Mouse (Mus musculus) forebrain, embryonic 13.5 days (tissue): Measurements from ENCODE around the gene Mphosph9. TPM values are rescaled to one million over a fixed set of nuclear protein-coding genes. Genes with fewer than 3 reads are reported as not detected.

Experiments
- ATAC-seq: fragments of 200-750 bp; cut with Nextera tagmentation; 2 replicates; pipeline ENCODE4 v1.8.0; 2017
- H3K27ac ChIP-seq: fragments of 300-500 bp; sonication (generic); 2 replicates; pipeline ENCODE4 v1.5.1; 2015; ENCODE audit warnings: inconsistent platforms, mild to moderate bottlenecking, moderate library complexity
- H3K27me3 ChIP-seq: fragments of 300-500 bp; sonication (generic); 2 replicates; pipeline ENCODE4 v1.6.1; 2015; ENCODE audit warnings: mild to moderate bottlenecking, inconsistent platforms
- H3K36me3 ChIP-seq: fragments of 300-500 bp; sonication (generic); 2 replicates; pipeline ENCODE4 v1.6.1; 2015; ENCODE audit warnings: mild to moderate bottlenecking, inconsistent platforms; ENCODE audit not compliant: poor library complexity, severe bottlenecking
- H3K4me1 ChIP-seq: fragments of 300-500 bp; sonication (generic); 2 replicates; pipeline ENCODE4 v1.6.1; 2015; ENCODE audit warnings: inconsistent platforms
- H3K4me2 ChIP-seq: fragments of 300-500 bp; sonication (generic); 2 replicates; pipeline ENCODE4 v1.6.1; 2015; ENCODE audit warnings: inconsistent platforms, mild to moderate bottlenecking, moderate library complexity
- H3K4me3 ChIP-seq: fragments of 300-500 bp; sonication (generic); 2 replicates; pipeline ENCODE4 v1.5.1; 2015; ENCODE audit warnings: mild to moderate bottlenecking, inconsistent platforms
- H3K9ac ChIP-seq: fragments of 300-500 bp; sonication (generic); 2 replicates; pipeline ENCODE4 v1.6.1; 2015; ENCODE audit warnings: mild to moderate bottlenecking, inconsistent platforms
- H3K9me3 ChIP-seq: fragments of 300-500 bp; sonication (generic); replicated peaks from 2 replicates; pipeline ENCODE4 v1.6.1; 2016; ENCODE audit warnings: inconsistent platforms
- WGBS: fragments of 180-500 bp; shearing (Covaris S2); methylation state at CpG from one replicate; pipeline ENCODE4 v1.1.7; 2015; 5-methylcytosine and 5-hydroxymethylcytosine counted together
- polyA plus RNA-seq: library from polyadenylated mRNA; unstranded; fragments of >200 nt; fragmentation: Nextera tagmentation; extraction: Ambion mirVana; gene quantifications from 2 replicates; pipeline ENCODE4 v1.2.1, GENCODE M21; 2015

Mphosph9 gene
- polyA plus RNA-seq, 1 experiment from 2014 or later, result 20.3 TPM

DNA sequence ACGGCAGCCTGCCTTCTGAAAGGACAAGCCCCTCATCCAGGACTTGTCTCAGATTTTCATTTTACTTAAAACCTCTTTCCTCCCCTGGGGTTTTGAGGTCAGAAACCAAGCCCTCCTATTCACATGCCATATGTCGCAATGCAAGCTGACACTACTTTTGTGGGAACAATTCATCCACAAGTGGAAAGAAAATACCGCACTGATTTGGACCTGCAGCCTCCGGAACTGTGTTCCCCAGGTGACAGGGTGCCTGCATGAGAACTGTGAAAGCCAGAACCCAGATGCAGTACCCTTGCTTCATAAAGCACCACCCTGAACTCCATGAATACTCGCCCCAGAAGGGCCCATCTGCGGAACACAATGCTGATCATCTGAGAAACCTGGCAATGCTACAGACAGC is 100.6 kb downstream of the Mphosph9 start:
- H3K27me3 ChIP-seq, result no peaks in the 10 kb centered on the region
- H3K4me2 ChIP-seq, result no peak overlapping the region
- no peaks in the 10 kb centered on the region for H3K9me3 ChIP-seq
- WGBS, result 71% methylated on average over 6 of the region's 6 CpGs
- no peak for ATAC-seq
- no peak overlapping the region for H3K4me3 ChIP-seq
- H3K27ac ChIP-seq, result no peak overlapping the region
- no peaks in the 10 kb centered on the region for H3K36me3 ChIP-seq
- H3K4me1 ChIP-seq, result peaks cover 14% of the 10 kb centered on the region; the same call in 1 of the 2 replicates
- H3K9ac ChIP-seq, result no peak overlapping the region

DNA sequence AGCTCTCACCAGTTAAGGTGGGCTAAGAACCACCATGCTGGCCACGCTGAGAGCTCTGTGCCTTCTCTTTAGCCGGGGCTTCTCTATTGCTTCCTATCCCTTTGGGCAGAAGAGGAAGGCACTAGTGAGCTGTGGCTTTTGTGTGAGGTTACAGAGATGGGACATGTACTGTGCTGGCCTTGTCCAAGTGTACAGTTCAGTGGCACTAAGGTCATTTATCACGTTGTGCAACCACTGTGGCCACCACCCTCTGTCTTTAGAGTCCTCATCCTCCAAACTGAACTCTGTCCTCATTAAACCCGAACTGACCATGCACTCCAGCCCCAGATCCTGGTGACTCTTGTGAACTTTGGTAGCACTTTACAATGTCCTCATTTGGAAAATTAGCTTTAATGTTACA is 101.3 kb downstream of the Mphosph9 start:
- H3K9ac ChIP-seq, result no peak overlapping the region
- 90% methylated on average over 4 of the region's 4 CpGs for WGBS
- no peaks in the 10 kb centered on the region for H3K9me3 ChIP-seq
- peaks cover 16% of the 10 kb centered on the region; the same call in 1 of the 2 replicates for H3K4me1 ChIP-seq
- H3K4me2 ChIP-seq, result no peak overlapping the region
- no peak overlapping the region for H3K4me3 ChIP-seq
- H3K27me3 ChIP-seq, result no peaks in the 10 kb centered on the region
- no peak overlapping the region for H3K27ac ChIP-seq
- no peak for ATAC-seq
- no peaks in the 10 kb centered on the region for H3K36me3 ChIP-seq

DNA sequence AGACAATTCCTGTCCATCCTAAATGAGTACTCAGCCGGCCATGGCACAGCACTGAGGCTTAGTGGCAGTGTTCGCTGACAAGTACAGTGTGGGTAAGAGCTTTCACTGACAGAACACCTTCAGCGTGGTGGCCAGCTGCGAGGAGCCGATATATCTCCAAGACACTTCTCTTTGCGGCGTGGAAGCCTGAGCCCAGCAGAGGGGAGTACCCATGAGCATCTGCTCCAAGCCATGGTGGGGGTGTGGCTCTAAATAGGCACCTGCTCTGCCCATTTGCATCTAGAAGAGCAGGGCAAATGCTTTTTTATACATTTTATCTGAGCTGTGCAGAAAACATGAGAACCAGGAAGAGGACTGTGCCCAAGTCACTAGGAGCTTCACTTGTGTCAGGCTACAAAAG is 101.9 kb downstream of the Mphosph9 start:
- no peak for ATAC-seq
- H3K9ac ChIP-seq, result no peak overlapping the region

DNA sequence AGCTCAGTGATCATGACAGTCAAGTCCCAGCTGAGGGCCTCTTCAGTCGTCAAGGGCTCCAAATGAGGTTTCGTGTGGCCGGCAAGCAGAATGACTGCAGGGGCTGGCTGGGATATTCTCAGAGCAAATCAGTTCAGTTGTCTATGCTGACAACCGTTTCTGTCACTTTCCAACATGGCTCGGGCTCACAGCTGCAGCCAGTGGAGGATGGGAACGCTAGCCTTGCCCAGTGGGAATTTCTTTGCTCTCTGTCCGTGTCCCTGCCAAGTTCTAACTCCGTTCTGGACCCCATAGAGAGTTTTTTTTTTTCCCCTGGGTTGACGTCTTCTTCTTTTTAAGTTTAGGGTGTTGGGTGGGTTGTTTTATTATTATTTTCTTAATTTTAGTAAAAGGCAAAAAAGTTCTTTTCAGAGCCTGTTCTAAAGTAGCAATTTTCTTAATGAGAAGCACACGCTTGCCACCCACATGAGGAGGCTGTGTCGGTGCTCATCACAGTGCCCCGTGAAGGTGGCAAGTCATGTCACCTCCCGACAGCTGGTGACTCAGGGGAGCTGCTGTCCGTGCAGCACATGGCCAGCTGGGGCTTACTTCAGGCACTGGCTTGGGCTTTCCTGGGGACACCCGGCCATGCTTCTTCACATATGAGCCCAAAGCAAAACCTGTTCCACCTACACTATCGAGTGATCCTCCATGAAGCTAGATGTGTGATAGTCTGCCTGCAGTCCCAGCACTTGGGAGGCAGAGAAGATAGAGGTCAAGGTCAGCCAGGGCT is 103.3 kb downstream of the Mphosph9 start:
- WGBS, result 79% methylated on average over 16 of the region's 16 CpGs
- Histone ChIP-seq H3K36me3 (no peaks in the 10 kb centered on the region), H3K4me1 (peaks cover 23% of the 10 kb centered on the region), H3K9me3 (no peaks in the 10 kb centered on the region), H3K27me3 (no peaks in the 10 kb centered on the region), H3K27ac (no peak overlapping the region), H3K9ac (no peak overlapping the region), H3K4me3 (no peak overlapping the region), H3K4me2 (no peak overlapping the region)
- no peak for ATAC-seq

More for the DNA sequence above, 101.9 kb downstream of the Mphosph9 start:
- Histone ChIP-seq H3K27ac (no peak overlapping the region), H3K4me1 (peaks cover 16% of the 10 kb centered on the region; the same call in 1 of the 2 replicates), H3K4me3 (no peak overlapping the region), H3K4me2 (no peak overlapping the region), H3K36me3 (no peaks in the 10 kb centered on the region), H3K27me3 (no peaks in the 10 kb centered on the region), H3K9me3 (no peaks in the 10 kb centered on the region)
- 90% methylated on average over 7 of the region's 7 CpGs for WGBS

DNA sequence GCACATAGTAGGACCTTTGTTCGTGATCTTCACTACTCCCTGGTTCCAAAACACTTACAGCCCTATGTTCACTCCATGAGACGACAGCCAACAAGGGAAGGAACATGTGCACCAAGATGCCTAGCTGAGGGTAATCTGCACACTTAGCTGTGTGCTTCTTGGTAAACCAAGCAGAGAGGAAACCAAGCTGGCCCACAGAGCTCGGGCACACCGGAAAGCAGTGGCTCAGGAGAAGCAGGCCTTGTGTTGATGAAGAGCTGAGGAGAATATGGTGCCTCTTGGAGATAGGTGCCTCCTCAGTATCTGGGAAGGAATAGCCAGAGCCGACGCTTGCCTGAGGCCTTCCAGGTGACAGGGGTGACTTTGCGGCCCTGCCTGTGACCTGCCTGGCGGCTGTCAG is 104.2 kb downstream of the Mphosph9 start:
- no peaks in the 10 kb centered on the region for H3K36me3 ChIP-seq
- peaks cover 33% of the 10 kb centered on the region for H3K4me1 ChIP-seq
- no peaks in the 10 kb centered on the region for H3K27me3 ChIP-seq
- no peak overlapping the region for H3K4me3 ChIP-seq
- no peak for ATAC-seq
- WGBS, result 90% methylated on average over 8 of the region's 8 CpGs
- no peak overlapping the region for H3K4me2 ChIP-seq
- no peaks in the 10 kb centered on the region for H3K9me3 ChIP-seq
- no peak overlapping the region for H3K9ac ChIP-seq
- H3K27ac ChIP-seq, result no peak overlapping the region

DNA sequence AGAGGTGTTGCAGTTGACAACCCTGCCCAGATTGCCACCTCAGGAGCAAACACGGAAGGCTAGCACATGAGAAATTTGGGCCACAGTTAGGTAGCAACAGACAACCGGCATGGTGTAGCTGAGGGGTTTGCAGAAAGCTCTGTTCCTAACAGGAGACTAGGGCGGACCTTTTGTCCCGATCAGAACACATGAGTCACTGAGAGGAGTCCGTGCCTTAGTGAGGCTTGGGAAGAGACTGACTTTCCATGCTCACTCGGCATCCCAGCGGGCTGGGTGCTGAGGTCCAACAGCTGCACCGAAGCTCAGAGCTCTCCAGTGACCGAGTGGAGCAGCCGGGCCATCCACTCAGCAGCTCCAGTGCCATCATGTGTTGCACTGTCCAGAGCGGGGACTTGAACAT is 105.1 kb downstream of the Mphosph9 start:
- 94% methylated on average over 11 of the region's 11 CpGs for WGBS

DNA sequence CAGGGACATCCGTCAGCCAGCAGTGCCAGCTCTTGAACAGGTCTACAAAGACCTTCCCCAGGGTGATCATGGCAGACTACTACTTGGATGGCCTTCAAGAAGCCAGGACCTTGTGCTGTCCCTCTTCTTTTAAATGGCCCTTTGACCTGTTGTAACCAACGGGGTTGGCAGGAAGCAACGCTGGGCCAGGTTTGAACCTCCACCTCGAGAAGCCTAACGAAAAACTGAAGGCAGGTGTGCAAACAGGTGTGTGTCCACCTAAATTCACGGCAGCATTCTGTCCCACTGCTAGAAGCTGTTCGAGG is 106.1 kb downstream of the Mphosph9 start:
- ATAC-seq, result no peak
- WGBS, result 87% methylated on average over 7 of the region's 7 CpGs
- Histone ChIP-seq H3K27me3 (no peaks in the 10 kb centered on the region), H3K27ac (no peak overlapping the region), H3K4me1 (peaks cover 26% of the 10 kb centered on the region), H3K36me3 (no peaks in the 10 kb centered on the region), H3K9ac (no peak overlapping the region), H3K4me2 (no peak overlapping the region), H3K9me3 (no peaks in the 10 kb centered on the region), H3K4me3 (no peak overlapping the region)

More for the DNA sequence above, 105.1 kb downstream of the Mphosph9 start:
- H3K9me3 ChIP-seq, result no peaks in the 10 kb centered on the region
- peaks cover 33% of the 10 kb centered on the region for H3K4me1 ChIP-seq
- H3K9ac ChIP-seq, result no peak overlapping the region
- no peak for ATAC-seq
- H3K4me3 ChIP-seq, result no peak overlapping the region
- no peaks in the 10 kb centered on the region for H3K36me3 ChIP-seq
- no peak overlapping the region for H3K27ac ChIP-seq
- H3K27me3 ChIP-seq, result no peaks in the 10 kb centered on the region
- no peak overlapping the region for H3K4me2 ChIP-seq

DNA sequence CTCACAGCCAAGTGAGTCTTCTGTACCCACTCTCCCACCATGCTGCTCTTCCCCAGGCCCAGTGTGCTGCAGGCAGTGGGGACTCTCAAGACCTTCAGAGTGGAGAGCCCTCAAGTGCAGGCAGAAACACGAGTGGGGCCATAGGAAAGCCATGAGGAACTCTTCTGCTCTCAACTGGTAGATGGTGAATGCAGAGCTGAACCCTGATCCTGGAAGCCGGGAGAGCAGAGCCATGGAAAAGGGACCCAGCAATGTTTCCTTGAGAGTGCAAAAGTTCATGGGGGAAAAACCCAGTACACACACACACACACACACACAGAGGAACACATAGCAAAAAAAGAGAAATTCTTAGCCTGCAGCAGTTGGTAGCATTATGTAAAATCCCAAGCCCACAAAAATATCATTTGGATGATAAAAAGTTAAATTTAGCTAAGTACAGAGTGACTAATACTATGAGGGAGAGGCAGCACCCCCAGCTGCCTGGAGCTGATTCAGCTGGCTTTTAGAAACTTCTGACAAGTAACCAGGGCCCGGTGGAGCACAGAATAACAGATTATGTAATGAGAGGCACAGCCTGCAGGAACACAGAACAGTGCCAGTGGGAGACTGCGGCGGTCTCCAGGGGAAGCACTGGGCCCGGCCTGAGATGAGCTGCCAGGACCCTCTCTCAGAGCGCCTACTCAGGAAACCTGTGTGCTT is 106.6 kb downstream of the Mphosph9 start:
- H3K9ac ChIP-seq, result no peak overlapping the region
- H3K27me3 ChIP-seq, result no peaks in the 10 kb centered on the region
- H3K4me3 ChIP-seq, result no peak overlapping the region
- no peak overlapping the region for H3K27ac ChIP-seq
- no peaks in the 10 kb centered on the region for H3K9me3 ChIP-seq
- no peak overlapping the region for H3K4me2 ChIP-seq
- WGBS, result 69% methylated on average over 7 of the region's 7 CpGs
- H3K4me1 ChIP-seq, result peaks cover 26% of the 10 kb centered on the region
- ATAC-seq, result no peak
- no peaks in the 10 kb centered on the region for H3K36me3 ChIP-seq

DNA sequence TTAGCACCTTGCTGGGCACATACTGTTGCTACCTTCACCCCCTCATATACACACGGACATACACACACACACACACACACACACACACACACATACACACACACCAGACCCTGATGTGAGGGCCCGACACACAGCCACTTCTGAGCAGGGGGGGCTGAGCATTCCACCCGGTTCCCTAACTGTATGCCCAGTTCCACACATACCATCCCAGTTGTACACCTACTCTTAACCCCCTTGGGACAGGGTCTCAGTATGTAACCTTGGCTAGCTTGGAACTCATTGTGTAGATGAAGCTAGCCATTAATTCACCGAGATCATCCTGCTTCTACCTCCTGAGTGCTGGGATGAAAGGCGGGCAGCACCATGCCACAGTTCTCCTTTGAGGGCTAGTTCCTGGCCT is 107.2 kb downstream of the Mphosph9 start:
- Histone ChIP-seq H3K4me2 (no peak overlapping the region), H3K4me3 (no peak overlapping the region), H3K27me3 (no peaks in the 10 kb centered on the region), H3K9me3 (no peaks in the 10 kb centered on the region), H3K9ac (no peak overlapping the region), H3K27ac (no peak overlapping the region), H3K36me3 (0 out of 2 replicates have a peak, but pooled peaks cover under 1% of the 10 kb centered on the region), H3K4me1 (peaks cover 27% of the 10 kb centered on the region)
- ATAC-seq, result no peak
- 90% methylated on average over 5 of the region's 5 CpGs for WGBS

DNA sequence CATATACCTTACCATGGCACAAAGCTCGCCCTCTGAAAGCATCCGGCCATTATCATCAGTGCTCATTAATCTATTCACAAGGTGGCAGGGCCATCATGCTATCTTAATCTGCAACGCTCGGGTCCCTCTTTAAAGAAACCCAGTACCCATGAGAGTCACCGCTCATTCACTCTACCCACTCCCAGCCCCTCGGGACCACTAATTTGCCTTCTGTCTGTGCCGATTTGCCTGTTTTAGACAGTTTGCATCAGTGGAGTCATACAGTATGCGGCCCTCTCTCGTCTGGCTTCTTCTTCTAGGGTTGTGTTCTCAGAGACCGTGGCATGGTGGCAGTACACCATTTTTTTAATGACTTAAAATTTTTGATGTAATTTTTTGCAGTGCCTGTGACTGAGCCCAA is 108.3 kb downstream of the Mphosph9 start:
- 66% methylated on average over 10 of the region's 10 CpGs for WGBS
- no peak for ATAC-seq
- no peak overlapping the region for H3K4me3 ChIP-seq

DNA sequence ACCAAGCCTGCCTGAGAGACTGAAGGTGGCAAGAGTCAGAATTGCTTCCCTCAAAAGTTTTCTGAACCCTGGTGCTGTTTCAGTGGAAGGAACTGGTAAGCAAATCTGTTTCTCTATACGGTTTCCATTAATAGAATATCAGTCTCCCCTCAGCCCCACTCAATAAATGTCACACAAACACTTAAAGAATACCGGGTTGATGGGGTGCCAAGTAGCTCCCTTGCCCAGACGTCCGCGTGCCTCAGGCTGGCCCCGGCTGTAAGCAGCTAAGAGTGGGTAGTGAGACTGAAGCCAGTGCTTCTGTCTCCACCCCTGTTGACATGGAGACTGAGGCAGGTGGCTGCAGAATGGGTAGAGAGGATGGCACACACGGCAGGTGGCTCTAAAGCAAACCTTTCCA is 108.8 kb downstream of the Mphosph9 start:
- peak overlapping the region; percentile 44; the same call in 1 of the 2 replicates for H3K27ac ChIP-seq
- no peaks in the 10 kb centered on the region for H3K9me3 ChIP-seq
- H3K9ac ChIP-seq, result no peak overlapping the region
- 48% methylated on average over 7 of the region's 7 CpGs for WGBS
- no peak overlapping the region; the same call in 1 of the 2 replicates for H3K4me2 ChIP-seq
- ATAC-seq, result no peak
- 0 out of 2 replicates have a peak, but pooled peaks cover 4% of the 10 kb centered on the region for H3K36me3 ChIP-seq
- H3K27me3 ChIP-seq, result no peaks in the 10 kb centered on the region
- peaks cover 36% of the 10 kb centered on the region for H3K4me1 ChIP-seq
- no peak overlapping the region for H3K4me3 ChIP-seq

More for the DNA sequence above, 108.3 kb downstream of the Mphosph9 start:
- Histone ChIP-seq H3K9me3 (no peaks in the 10 kb centered on the region), H3K4me2 (no peak overlapping the region), H3K36me3 (0 out of 2 replicates have a peak, but pooled peaks cover 4% of the 10 kb centered on the region), H3K9ac (no peak overlapping the region), H3K27me3 (no peaks in the 10 kb centered on the region), H3K4me1 (peaks cover 36% of the 10 kb centered on the region), H3K27ac (peak overlapping the region; percentile 44; the same call in 1 of the 2 replicates)

DNA sequence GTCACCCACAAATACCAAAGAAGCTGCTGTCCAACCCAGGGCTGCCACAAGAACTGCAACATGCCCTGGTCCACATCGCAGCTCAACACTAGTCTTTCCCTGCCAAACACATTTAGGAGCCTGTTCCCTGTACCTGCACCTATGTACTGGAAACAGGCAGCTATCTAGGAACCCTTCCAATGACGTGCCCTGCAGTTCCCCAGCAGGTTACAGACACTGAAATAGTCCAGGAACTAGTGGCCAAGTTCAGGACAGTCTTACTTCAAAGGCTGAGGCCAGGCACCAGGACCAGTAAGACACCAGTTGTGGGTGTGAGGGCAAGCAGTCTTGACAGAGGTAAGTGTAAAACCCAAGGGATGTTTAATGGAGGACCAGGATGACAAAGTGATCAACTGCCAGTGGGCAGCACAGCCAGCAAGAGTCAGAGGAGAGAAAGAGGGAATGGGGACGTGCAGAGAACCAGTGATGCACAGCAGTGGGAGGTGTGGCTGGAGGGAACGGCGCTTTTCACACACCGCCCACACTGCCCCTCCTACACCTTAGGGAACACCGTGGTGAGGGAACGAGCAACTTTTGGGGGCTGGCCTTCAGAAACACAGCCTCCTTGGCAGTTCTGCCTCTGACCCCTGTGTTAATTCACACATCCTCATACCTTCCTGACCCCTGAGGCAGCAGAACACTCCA is 110.1 kb downstream of the Mphosph9 start:
- H3K9ac ChIP-seq, result no peak overlapping the region
- 0 out of 2 replicates have a peak, but pooled peaks cover 4% of the 10 kb centered on the region for H3K36me3 ChIP-seq
- no peaks in the 10 kb centered on the region for H3K27me3 ChIP-seq
- no peak overlapping the region for H3K27ac ChIP-seq
- H3K4me1 ChIP-seq, result peaks cover 31% of the 10 kb centered on the region
- ATAC-seq, result no peak
- H3K9me3 ChIP-seq, result no peaks in the 10 kb centered on the region
- 60% methylated on average over 8 of the region's 8 CpGs for WGBS
- H3K4me2 ChIP-seq, result no peak overlapping the region
- H3K4me3 ChIP-seq, result no peak overlapping the region
